Mouse (Mus musculus): ENCODE measurements at regions not wholly inside any gene's neighbourhood (a gene's known extent, or its start where the extent isn't known, plus 50 kb on each side); places are given as distances from the start of the nearest gene placed in this dataset.

DNA sequence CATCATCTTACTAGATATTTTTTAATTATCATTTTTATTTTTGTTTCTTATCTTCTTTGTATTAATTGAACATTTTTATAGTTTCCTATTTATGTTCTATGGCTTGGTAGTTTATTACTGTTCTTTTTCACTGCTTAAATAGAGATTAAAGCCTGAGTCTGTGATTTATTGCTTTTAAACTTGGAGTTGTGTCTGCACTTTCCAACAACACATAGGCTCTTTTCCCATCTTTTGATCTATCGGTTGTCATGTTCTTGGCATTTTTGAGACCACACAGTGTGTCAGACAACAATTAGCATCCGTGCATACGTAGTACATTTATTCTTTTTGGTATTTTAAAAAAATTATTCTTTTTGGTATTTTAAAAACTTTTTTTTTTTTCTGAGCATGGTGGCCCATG is 173.2 kb upstream of the Tcf21 start:
- no peak for DNase-seq (ENCODE audit: extremely low read depth)
- no peak for TF ChIP-seq NRF1 (IDR thresholded peaks at IDR 0.05; ENCODE audit: low read depth, low read length)
- TF ChIP-seq JUN (IDR thresholded peaks at IDR 0.05; ENCODE audit: insufficient read depth, low read depth, low read length) = no peak
- no peak for TF ChIP-seq SIN3A (IDR thresholded peaks at IDR 0.05; ENCODE audit: low read length)
- TF ChIP-seq PAX5 (IDR thresholded peaks at IDR 0.05; ENCODE audit: low read length) = no peak
- no peak for TF ChIP-seq CHD2 (IDR thresholded peaks at IDR 0.05; ENCODE audit: low read length)
- no peak for TF ChIP-seq ZC3H11A (IDR thresholded peaks at IDR 0.05; ENCODE audit: low read depth, low read length)
- TF ChIP-seq POLR2A (IDR thresholded peaks at IDR 0.05; ENCODE audit: low read depth, low read length) = no peak
- TF ChIP-seq MAZ (IDR thresholded peaks at IDR 0.05; ENCODE audit: low read depth, low read length) = no peak
- TF ChIP-seq MYC (IDR thresholded peaks at IDR 0.05; ENCODE audit: low read depth, low read length) = no peak
- no peak for TF ChIP-seq E2F4 (IDR thresholded peaks at IDR 0.05; ENCODE audit: insufficient replicate concordance, low read depth, low read length)
- TF ChIP-seq GABPA (IDR thresholded peaks at IDR 0.05; ENCODE audit: insufficient replicate concordance, low read depth, low read length) = no peak
- no peak for TF ChIP-seq JUND (conservative IDR thresholded peaks at IDR 0.05; ENCODE audit: low read depth, low read length)
- no peak for TF ChIP-seq MAX (IDR thresholded peaks at IDR 0.05; ENCODE audit: low read length)
- TF ChIP-seq ELF1 (IDR thresholded peaks at IDR 0.05; ENCODE audit: low read depth, low read length) = no peak
- no peak for TF ChIP-seq KAT2A (IDR thresholded peaks at IDR 0.05; ENCODE audit: insufficient replicate concordance, low read length)
- TF ChIP-seq RCOR1 (conservative IDR thresholded peaks at IDR 0.05; ENCODE audit: low read depth, low read length) = no peak
- no peak for TF ChIP-seq ETS1 (conservative IDR thresholded peaks at IDR 0.05; ENCODE audit: low read depth, low read length)
- TF ChIP-seq CTCF (conservative IDR thresholded peaks at IDR 0.05 in 1 of 2, IDR thresholded peaks at IDR 0.05 in 1 of 2; ENCODE audit: low read depth in 2 of 2, low read length in 2 of 2) = no peak
- no peak for TF ChIP-seq ZMIZ1 (IDR thresholded peaks at IDR 0.05; ENCODE audit: low read depth, low read length)
- no peaks in the 10 kb centered on the region for H3K79me2 ChIP-seq (replicated peaks; ENCODE audit: control insufficient read depth, extremely low read depth, insufficient read depth, poor library complexity, severe bottlenecking)
- H3K4me2 ChIP-seq (ENCODE audit: insufficient read depth, low read depth, poor library complexity, severe bottlenecking) = no peak overlapping the region
- no peaks in the 10 kb centered on the region for H3K27me3 ChIP-seq (replicated peaks)
- dilution Hi-C loops (cut with MboI; ENCODE audit: extremely low pct_ligation_motif_present, extremely low pct_unique_long_range_greater_than_20kb, low sequenced_read_pairs) = no loop called here
- H3K36me3 ChIP-seq (replicated peaks in 1 of 2; ENCODE audit: control insufficient read depth in 1 of 2, insufficient read depth in 1 of 2, low read length in 1 of 2) = no peaks in the 10 kb centered on the region
- H3K4me1 ChIP-seq (ENCODE audit: control insufficient read depth in 1 of 2, insufficient read depth in 2 of 2) = no peaks in the 10 kb centered on the region
- H3K27ac ChIP-seq (ENCODE audit: insufficient read depth, low read depth) = no peak overlapping the region
- no peak overlapping the region for H3K9ac ChIP-seq (ENCODE audit: insufficient read depth, low read depth)
- H3K9me3 ChIP-seq (replicated peaks; ENCODE audit: low read length) = no peaks in the 10 kb centered on the region
- H3K4me3 ChIP-seq (replicated peaks in 1 of 3; ENCODE audit: low read depth in 2 of 3, low read length in 2 of 3, poor library complexity in 1 of 3) = no peak overlapping the region
- in situ Hi-C loops (cut with MboI; ENCODE audit: low pct_ligation_motif_present, low pct_unique_long_range_greater_than_20kb, low sequenced_read_pairs) = no loop called here

DNA sequence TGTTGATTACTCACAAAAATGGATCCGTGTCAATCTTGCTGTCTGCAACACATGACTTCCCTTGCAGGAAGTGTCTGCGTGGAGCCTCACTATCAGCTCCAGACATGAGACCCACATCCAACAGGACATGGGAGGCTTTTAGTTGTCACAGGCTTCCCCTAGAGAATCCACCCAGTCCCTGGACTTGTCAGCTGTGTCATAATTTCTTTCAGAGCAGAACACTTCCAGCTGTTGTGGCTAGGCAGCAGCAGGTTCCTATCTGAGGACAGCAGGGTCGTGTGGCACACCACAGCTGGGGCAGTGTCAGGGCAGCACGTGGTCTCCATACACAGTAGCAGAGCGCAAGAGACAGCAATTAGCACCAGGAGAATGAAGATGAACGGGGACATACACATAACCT is 161.8 kb upstream of the Tcf21 start:
- in situ Hi-C loops (cut with MboI; ENCODE audit: low pct_ligation_motif_present, low pct_unique_long_range_greater_than_20kb, low sequenced_read_pairs) = no loop called here
- dilution Hi-C loops (cut with MboI; ENCODE audit: extremely low pct_ligation_motif_present, extremely low pct_unique_long_range_greater_than_20kb, low sequenced_read_pairs) = no loop called here
- Histone ChIP-seq H3K4me3 (replicated peaks in 1 of 3; ENCODE audit: low read depth in 2 of 3, low read length in 2 of 3, poor library complexity in 1 of 3) (no peak overlapping the region), H3K4me1 (ENCODE audit: control insufficient read depth in 1 of 2, insufficient read depth in 2 of 2) (no peaks in the 10 kb centered on the region), H3K36me3 (replicated peaks in 1 of 2; ENCODE audit: control insufficient read depth in 1 of 2, insufficient read depth in 1 of 2, low read length in 1 of 2) (no peaks in the 10 kb centered on the region), H3K9ac (ENCODE audit: insufficient read depth, low read depth) (no peak overlapping the region), H3K4me2 (ENCODE audit: insufficient read depth, low read depth, poor library complexity, severe bottlenecking) (no peak overlapping the region), H3K79me2 (replicated peaks; ENCODE audit: control insufficient read depth, extremely low read depth, insufficient read depth, poor library complexity, severe bottlenecking) (no peaks in the 10 kb centered on the region), H3K9me3 (replicated peaks; ENCODE audit: low read length) (no peaks in the 10 kb centered on the region), H3K27ac (ENCODE audit: insufficient read depth, low read depth) (no peak overlapping the region), H3K27me3 (replicated peaks) (no peaks in the 10 kb centered on the region)
- TF ChIP-seq TCF12 (IDR thresholded peaks at IDR 0.05; ENCODE audit: low read depth, low read length) = no peak
- TF ChIP-seq NRF1 (IDR thresholded peaks at IDR 0.05; ENCODE audit: low read depth, low read length) = no peak
- TF ChIP-seq POLR2AphosphoS2 (IDR thresholded peaks at IDR 0.05; ENCODE audit: low read depth, low read length) = no peak
- TF ChIP-seq HCFC1 (IDR thresholded peaks at IDR 0.05; ENCODE audit: low read depth, low read length) = no peak
- TF ChIP-seq POLR2A (IDR thresholded peaks at IDR 0.05; ENCODE audit: low read depth, low read length) = no peak
- no peak for TF ChIP-seq CTCF (conservative IDR thresholded peaks at IDR 0.05 in 1 of 2, IDR thresholded peaks at IDR 0.05 in 1 of 2; ENCODE audit: low read depth in 2 of 2, low read length in 2 of 2)
- TF ChIP-seq NELFE (IDR thresholded peaks at IDR 0.05; ENCODE audit: low read depth, low read length) = no peak
- TF ChIP-seq CHD2 (IDR thresholded peaks at IDR 0.05; ENCODE audit: low read length) = no peak
- no peak for TF ChIP-seq ZNF384 (IDR thresholded peaks at IDR 0.05; ENCODE audit: low read depth, low read length)
- TF ChIP-seq MYC (IDR thresholded peaks at IDR 0.05; ENCODE audit: low read depth, low read length) = no peak
- DNase-seq (ENCODE audit: extremely low read depth) = no peak
